Mouse (Mus musculus) intestine, postnatal 0 days (tissue): ENCODE results near the gene Nyx. TPM values are rescaled to one million over a fixed set of nuclear protein-coding genes. Genes with fewer than 3 reads are reported as not detected.

Experiments used
- ATAC-seq: fragments of 200-750 bp; cut with Nextera tagmentation; 2 replicates; pipeline ENCODE4 v1.8.0; 2017; ENCODE audit warnings: mild to moderate bottlenecking, moderate TSS enrichment, moderate library complexity
- H3K27ac ChIP-seq: fragments of 300-500 bp; sonication (generic); 2 replicates; pipeline ENCODE4 v1.5.1; 2014; ENCODE audit warnings: mild to moderate bottlenecking, low read depth, low read length, moderate library complexity
- H3K27me3 ChIP-seq: fragments of 300-500 bp; sonication (generic); replicated peaks from 2 replicates; pipeline ENCODE4 v1.6.1; 2014; ENCODE audit warnings: low read length, mixed read lengths; ENCODE audit not compliant: control insufficient read depth, insufficient read depth
- H3K36me3 ChIP-seq: fragments of 300-500 bp; sonication (generic); 2 replicates; pipeline ENCODE4 v1.6.1; 2014; ENCODE audit warnings: mild to moderate bottlenecking, moderate library complexity; ENCODE audit not compliant: control insufficient read depth, insufficient read depth
- H3K4me1 ChIP-seq: fragments of 300-500 bp; sonication (generic); replicated peaks from 2 replicates; pipeline ENCODE4 v1.6.1; 2014; ENCODE audit warnings: antibody characterized with exemption, low read length, mixed read lengths; ENCODE audit not compliant: control insufficient read depth, insufficient read depth
- H3K4me2 ChIP-seq: fragments of 300-500 bp; sonication (generic); replicated peaks from 2 replicates; pipeline ENCODE4 v1.6.1; 2014; ENCODE audit warnings: low read depth, mild to moderate bottlenecking, moderate library complexity
- H3K4me3 ChIP-seq: fragments of 300-500 bp; sonication (generic); 2 replicates; pipeline ENCODE4 v1.5.1; 2014; ENCODE audit warnings: low read depth, low read length
- H3K9ac ChIP-seq: fragments of 300-500 bp; sonication (generic); 2 replicates; pipeline ENCODE4 v1.6.1; 2014; ENCODE audit warnings: mild to moderate bottlenecking, low read depth, low read length
- H3K9me3 ChIP-seq: fragments of 300-500 bp; sonication (generic); 2 replicates; pipeline ENCODE4 v1.6.1; 2016; ENCODE audit warnings: mixed run types; ENCODE audit not compliant: control insufficient read depth
- CTCF ChIP-seq: sonication (generic); IDR thresholded peaks from 2 replicates; pipeline ENCODE4 v1.5.1; 2016; ENCODE audit warnings: low read depth, mild to moderate bottlenecking, control low read depth, antibody characterized with exemption, moderate library complexity
- WGBS: fragments of 180-500 bp; shearing (Covaris S2); extraction: QIAGEN DNeasy Blood & Tissue Kit; methylation state at CpG from one replicate; pipeline ENCODE4 v1.1.7; 2014; 5-methylcytosine and 5-hydroxymethylcytosine counted together
- polyA plus RNA-seq: library from polyadenylated mRNA; unstranded; fragments of >200 nt; fragmentation: Nextera tagmentation; extraction: Ambion mirVana; gene quantifications from 2 replicates; pipeline ENCODE4 v1.2.1, GENCODE M21; 2015

Nyx gene
- polyA plus RNA-seq, 1 experiment from 2014 or later: 0.09 TPM

DNA sequence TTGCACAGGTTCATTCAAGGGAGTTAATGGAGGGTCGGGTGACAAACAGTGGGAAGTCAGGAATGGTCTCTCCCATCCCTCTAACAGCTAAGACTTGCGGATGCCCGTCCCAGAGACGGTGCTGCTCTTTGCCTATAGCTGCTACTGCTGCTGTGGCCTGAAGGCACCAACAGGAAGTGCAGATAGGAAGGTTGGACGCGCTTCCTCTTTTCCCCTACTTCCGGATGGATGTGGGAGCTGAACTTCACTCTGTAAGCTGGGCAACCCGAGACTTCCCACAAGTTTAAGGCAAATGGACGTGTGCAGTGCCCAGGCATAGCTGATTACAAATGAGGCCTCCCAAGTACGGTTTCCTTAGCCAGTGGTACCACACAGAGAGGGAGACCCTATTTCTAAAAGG, 52.1 kb downstream of the Nyx start:
- TF ChIP-seq CTCF: no peak
- no peak overlapping the region for H3K9ac ChIP-seq
- H3K4me2 ChIP-seq: no peak overlapping the region
- H3K4me1 ChIP-seq: no peaks in the 10 kb centered on the region
- H3K27me3 ChIP-seq: no peaks in the 10 kb centered on the region
- no peak overlapping the region for H3K4me3 ChIP-seq
- 68% methylated on average over 10 of the region's 10 CpGs for WGBS
- no peak for ATAC-seq
- no peaks in the 10 kb centered on the region for H3K9me3 ChIP-seq
- H3K27ac ChIP-seq: no peak overlapping the region
- no peaks in the 10 kb centered on the region for H3K36me3 ChIP-seq

DNA sequence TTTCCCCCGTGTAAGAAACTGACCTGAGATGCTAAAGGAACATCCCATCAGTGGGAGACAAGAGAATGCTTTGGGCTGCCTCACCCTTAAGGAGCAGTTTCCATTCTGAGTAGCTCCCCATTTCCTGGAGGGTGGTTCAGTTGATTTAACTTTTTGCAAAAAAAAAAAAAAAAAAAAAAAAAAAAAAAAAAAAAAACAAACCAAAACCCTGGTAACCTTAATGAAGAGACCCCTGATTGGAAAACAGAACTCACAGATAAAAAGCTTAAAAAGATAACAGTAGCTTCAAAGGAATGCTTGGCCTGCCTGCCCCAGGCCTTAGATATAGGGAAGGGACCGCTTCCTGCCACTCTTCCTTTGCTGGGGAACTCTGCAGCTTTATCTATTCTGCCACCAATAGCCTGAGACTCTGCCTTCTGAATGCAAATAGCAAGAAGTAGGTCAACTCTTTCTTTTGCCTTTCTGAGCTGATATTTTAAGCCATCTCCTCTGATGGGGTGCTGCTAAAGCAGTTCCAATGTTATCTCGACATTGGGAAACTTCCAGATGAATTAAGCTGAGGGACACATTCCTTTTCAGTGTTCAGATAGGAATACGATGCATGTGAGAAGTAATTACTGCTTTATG, 53.0 kb downstream of the Nyx start:
- no peak overlapping the region for H3K27ac ChIP-seq
- no peak overlapping the region for H3K9ac ChIP-seq
- peaks cover under 1% of the 10 kb centered on the region; the same call in 1 of the 2 replicates for H3K36me3 ChIP-seq
- no peaks in the 10 kb centered on the region for H3K27me3 ChIP-seq
- WGBS: 72% methylated on average over 4 of the region's 4 CpGs
- ATAC-seq: no peak
- no peak overlapping the region for H3K4me3 ChIP-seq
- no peak overlapping the region for H3K4me2 ChIP-seq
- H3K9me3 ChIP-seq: no peaks in the 10 kb centered on the region
- no peaks in the 10 kb centered on the region for H3K4me1 ChIP-seq
- no peak for TF ChIP-seq CTCF

DNA sequence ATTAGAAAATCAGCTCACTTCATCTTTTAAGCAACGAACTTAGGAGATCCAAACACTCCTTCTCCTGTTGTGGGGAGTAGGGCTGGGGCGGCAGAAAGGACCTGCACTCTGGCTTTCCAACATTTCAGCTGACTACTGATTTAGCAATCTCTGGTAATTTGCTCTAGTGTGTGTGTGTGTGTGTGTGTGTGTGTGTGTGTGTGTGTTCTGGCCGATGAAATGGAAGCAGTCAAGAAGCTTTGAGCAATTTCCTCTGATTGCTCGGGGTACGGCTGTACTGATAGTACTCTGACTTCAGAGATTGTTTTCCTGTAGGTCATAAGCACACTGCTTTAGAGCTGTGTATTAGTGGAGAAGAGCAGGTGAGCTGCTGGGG, 53.5 kb downstream of the Nyx start:
- no peaks in the 10 kb centered on the region for H3K27me3 ChIP-seq
- H3K9me3 ChIP-seq: no peaks in the 10 kb centered on the region
- no peak for TF ChIP-seq CTCF
- WGBS: 67% methylated on average over 5 of the region's 5 CpGs
- H3K4me3 ChIP-seq: no peak overlapping the region
- no peak overlapping the region for H3K9ac ChIP-seq
- H3K4me2 ChIP-seq: no peak overlapping the region
- ATAC-seq: no peak
- H3K4me1 ChIP-seq: no peaks in the 10 kb centered on the region
- peaks cover 6% of the 10 kb centered on the region; the same call in 1 of the 2 replicates for H3K36me3 ChIP-seq
- H3K27ac ChIP-seq: no peak overlapping the region

DNA sequence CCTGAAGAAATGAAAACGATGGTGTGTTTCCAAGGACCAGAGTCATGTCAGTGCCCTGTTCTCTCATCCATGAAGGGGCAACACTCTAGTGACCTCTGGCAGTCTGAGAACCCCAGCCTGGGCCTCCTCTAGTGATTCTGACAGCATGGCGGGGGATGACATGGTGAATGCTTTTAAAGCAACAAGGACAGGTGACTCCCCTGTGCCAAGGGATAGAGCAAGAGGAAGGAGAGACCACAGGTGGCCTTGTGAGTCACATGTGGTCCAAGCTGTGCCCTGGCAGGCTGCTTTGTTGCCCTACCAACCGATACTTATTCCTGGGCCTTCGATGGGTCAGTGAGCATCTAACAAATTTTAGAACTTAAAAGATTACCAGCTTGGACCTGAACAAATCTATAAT, 54.7 kb downstream of the Nyx start:
- ATAC-seq: no peak
- no peak for TF ChIP-seq CTCF
- Histone ChIP-seq H3K4me3 (no peak overlapping the region), H3K9ac (no peak overlapping the region), H3K27ac (no peak overlapping the region), H3K4me1 (no peaks in the 10 kb centered on the region), H3K36me3 (peaks cover 6% of the 10 kb centered on the region; the same call in 1 of the 2 replicates), H3K27me3 (no peaks in the 10 kb centered on the region), H3K4me2 (no peak overlapping the region), H3K9me3 (no peaks in the 10 kb centered on the region)
- WGBS: 89% methylated on average over 4 of the region's 4 CpGs

DNA sequence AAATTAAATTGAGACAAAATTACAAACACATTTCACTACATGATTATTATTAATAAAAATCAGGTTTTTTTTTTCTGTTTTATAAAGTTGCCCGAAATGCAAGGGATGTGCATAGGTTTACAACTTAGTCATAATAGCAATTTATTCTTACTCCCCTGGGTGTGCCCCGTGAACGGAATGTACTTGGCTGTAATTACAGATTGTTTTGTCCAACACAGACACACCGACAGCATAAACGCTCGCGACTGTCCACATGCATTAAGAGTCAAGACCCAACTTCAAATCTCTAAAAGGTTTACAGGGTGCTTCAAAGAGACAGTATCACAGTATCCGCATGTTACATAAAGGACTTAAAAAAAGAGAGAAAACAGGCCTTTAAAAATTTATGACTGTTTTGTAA, 55.4 kb downstream of the Nyx start:
- no peak for TF ChIP-seq CTCF
- Histone ChIP-seq H3K9ac (no peak overlapping the region), H3K4me2 (no peak overlapping the region), H3K4me3 (no peak overlapping the region), H3K27me3 (no peaks in the 10 kb centered on the region), H3K27ac (no peak overlapping the region), H3K36me3 (peaks cover 6% of the 10 kb centered on the region; the same call in 1 of the 2 replicates), H3K9me3 (no peaks in the 10 kb centered on the region), H3K4me1 (no peaks in the 10 kb centered on the region)
- ATAC-seq: no peak
- WGBS: 85% methylated on average over 8 of the region's 8 CpGs

Other genes starting within 250 kb of the Nyx start
- 84.5 and 92.6 TPM in 2 replicates for gene Ddx3x, start 185.1 kb upstream of the Nyx start, polyA plus RNA-seq
- gene Gpr34, start 166.0 kb downstream of the Nyx start, polyA plus RNA-seq: 1.4 TPM in 2 replicates
- gene Gpr82, start 195.3 kb downstream of the Nyx start, polyA plus RNA-seq: 0.04 and 0.17 TPM in 2 replicates